Mouse (Mus musculus) spleen, adult 2 months (tissue): Measurements from ENCODE around the gene Pacsin2.

Experiments
- CTCF ChIP-seq: fragments of 200-500 bp; IDR thresholded peaks from 2 replicates; pipeline ENCODE4 v1.5.1; 2011; ENCODE audit warnings: mild to moderate bottlenecking, inconsistent platforms; ENCODE audit not compliant: insufficient read depth, insufficient read length, insufficient replicate concordance; ENCODE audit errors: extremely low read depth
- POLR2A ChIP-seq: fragments of 200-500 bp; IDR thresholded peaks from 2 replicates; pipeline ENCODE4 v1.6.1; 2011; ENCODE audit warnings: low read depth, low read length, inconsistent platforms

DNA sequence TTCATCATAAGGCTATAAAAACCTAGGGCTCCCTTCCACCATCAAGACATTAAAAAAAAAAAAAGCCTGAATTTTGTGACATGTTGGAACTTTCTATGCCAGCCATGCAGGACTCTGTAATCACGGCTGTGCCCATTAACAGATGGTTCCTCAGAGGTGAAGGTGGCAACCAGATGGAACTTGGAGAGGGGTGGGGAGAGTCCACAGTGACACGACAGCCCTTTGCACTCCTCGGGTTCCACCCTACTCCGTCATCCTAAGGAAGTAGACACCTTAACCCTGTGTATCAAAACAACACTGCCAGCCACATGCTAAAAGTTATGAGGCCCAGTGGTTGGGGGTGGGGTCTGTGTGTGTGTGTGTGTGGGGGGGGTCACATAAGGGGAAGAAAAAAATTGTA is 115.7 kb downstream of the Pacsin2 start:
- TF ChIP-seq CTCF (no peak), POLR2A (no peak)
